Mouse (Mus musculus): Measurements from ENCODE around the gene Calm1.
A peak's percentile ranks its signal among the peaks of the same experiment; 100 is the strongest.
"Not testable (repeated sequence)": the region's sequence is repeated elsewhere in the genome, so short reads cannot be mapped to it uniquely, and the experiment has no call there.

The Calm1 gene

DNA sequence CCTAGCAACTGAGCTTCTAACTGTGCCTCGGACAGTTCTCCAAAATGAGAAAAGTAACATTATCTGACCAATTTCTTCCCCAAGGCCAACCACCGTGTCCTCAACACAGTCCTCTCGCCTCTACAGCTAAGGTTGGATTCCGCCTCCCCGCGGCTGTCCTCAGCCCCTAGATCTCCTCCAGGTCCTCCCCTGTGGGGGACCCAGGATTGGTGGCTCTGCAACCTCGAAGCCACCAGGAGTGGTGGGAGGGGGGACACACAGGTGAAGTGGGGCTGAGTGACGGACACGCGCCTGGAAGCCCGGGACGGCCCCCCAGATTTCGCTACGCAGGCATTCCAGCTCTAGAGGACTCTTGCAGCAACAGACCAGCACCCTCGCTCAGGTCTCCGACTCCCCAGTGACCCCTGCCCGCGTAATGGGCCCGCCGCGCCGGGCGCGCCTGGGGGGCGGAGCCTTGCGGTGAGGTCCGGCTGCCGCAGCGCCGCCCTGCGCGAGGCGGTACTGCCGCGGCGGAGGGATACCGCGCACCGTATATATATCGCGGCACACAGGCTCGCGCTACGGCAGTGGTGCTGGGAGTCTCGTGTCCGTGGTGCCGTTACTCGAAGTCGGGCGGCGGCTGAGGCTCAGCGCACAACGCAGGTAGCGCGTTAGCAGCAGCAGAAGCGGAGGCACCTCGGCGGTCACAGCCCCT is at the start of gene Calm1:
Calm1 (plus strand) TSS at position 469 of the 694 bp plus-strand sequence.
- DNase-seq (ENCODE audit: extremely low read depth, low read depth, low spot score): no peak

DNA sequence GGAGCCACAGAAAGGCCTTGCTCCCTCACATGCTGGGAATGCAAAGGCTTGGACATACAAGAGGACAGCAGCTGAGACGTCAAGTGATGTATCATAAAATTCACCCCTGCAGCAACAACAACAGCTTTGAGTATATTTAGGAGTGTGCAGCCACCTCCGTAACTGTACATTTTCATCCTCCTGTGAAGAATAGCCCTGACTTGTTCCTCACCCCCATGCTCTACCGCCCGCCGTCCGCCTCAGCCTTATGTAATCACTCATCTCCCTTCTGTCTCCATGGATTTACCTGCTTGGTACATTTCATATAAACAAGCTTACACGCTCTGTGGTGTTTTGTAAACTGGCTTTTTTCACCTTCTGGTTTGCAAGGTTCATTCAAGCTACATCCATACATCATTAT is 46.8 kb upstream of the Calm1 start:
- no peak for DNase-seq (ENCODE audit: extremely low read depth, low read depth, low spot score)

DNA sequence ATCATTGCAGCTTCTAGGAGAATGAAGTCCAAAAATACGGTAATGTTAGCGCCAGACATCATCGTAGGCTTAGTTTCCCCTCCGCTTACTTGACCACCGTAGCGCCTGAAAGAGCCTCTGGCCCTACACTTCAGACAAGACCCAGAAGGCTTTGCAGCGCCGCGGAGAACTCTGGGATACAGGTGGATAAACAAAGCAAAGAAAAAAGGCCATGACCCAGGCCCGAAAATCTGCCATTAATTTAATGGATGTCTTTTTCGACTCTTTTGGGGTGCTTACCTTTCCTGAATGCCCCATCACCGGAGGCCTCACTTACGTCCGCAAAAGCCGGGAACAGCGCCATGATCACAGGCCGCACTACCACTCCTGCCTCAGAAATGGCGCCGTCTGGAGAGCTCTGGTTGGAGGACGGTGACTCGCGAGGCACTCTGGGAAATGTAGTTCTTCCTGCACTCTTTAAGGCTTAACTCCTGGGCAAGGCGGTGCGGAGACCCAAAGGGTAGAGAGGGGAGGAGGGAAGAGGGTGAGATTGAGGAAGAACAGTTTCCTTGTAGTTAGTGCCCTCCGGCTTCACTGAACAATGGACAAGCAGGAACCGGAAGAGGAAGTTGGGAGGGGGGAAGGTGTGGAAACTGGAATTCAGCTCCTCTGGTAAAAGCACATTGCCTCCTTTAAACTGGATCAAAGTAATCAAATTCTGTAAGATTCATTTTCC is 39.8 kb upstream of the Calm1 start, which contains the start of gene Nrde2:
Nrde2 (minus strand) TSS at position 393 of the 715 bp plus-strand sequence.
- peak; percentile 51 for DNase-seq (ENCODE audit: extremely low read depth, low read depth, low spot score)

DNA sequence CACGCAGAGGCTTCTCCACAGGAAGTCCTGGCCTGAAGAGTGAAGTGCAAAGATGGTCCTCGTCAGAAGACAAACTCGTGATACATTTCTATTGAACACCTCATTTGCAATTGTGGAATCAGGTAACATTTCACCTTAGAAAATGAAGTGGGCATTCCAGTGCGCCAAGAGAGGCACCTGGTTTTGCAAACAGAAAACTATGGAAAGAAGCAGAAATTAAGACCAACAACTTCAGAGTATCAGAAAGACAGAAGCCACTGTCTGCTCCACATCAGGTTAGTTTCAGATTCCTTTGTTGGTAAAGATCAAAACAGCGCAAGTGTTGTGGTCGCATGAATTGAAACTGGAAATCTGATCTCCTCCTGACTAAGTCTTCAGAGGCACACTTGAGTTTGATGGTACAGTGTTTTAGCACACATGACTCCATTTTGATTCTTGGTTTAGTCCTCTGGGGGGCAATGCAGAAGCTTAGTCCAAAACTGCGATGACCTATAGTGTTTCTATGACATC is 34.2 kb upstream of the Calm1 start:
- no peak for DNase-seq (ENCODE audit: extremely low read depth, low read depth, low spot score)

DNA sequence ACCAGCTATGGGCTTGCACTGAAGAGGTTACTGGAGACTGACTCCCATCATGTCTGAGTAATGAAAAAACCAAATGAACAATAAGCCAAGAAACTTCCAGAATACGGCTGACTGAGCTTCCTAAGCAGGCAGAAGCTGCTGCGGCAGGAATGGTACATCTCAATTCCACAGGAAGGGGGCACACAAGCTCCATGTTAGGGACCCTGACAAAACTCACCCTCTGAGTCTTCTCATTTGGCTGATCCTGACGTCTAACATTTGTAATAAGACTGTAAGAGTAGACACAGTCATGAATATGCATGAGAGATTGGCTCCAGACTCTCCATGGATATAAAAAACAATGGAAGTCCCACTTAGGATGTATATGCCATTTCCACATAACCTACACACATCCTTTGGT is 33.1 kb upstream of the Calm1 start:
- no peak for DNase-seq (ENCODE audit: extremely low read depth, low read depth, low spot score)

DNA sequence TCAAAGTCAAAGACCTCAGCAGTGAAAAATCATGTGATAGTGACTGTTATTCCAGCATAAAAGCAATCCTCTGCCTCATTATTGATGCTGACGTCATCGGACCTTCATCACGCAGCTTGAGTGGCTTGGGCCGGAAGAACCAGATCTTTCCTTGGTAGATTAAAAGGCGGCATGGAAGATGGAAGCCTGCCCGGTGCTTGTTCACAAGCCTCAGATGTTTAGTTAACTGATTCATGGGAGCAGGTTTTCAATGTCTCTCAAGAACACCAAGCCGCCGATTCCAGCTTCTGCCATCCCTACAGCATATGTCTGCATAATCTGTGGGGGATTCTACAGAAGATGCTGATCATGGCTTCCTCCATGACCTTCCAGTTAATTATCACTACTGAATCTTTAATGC is 32.3 kb upstream of the Calm1 start:
- DNase-seq (ENCODE audit: extremely low read depth, low read depth, low spot score): no peak

DNA sequence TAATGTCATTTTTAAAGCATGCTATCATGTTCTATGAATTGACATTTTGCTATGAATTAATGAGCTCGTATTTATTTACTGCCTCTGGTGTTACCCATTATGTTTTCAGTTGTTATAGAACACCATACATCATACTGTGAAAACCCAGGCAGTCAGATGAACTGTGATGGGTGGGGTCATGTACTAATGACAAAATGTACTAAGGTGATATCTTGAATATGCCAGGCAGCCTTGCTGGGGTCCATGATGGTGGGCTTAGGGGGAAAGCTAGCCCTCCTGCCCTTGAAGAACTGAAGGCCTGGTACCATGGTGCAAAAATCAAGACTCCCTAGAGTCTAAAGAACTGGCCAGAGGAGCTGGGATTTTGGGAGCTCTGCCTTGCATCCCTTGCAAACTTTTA is 31.7 kb upstream of the Calm1 start:
- no peak for DNase-seq (ENCODE audit: extremely low read depth, low read depth, low spot score)

DNA sequence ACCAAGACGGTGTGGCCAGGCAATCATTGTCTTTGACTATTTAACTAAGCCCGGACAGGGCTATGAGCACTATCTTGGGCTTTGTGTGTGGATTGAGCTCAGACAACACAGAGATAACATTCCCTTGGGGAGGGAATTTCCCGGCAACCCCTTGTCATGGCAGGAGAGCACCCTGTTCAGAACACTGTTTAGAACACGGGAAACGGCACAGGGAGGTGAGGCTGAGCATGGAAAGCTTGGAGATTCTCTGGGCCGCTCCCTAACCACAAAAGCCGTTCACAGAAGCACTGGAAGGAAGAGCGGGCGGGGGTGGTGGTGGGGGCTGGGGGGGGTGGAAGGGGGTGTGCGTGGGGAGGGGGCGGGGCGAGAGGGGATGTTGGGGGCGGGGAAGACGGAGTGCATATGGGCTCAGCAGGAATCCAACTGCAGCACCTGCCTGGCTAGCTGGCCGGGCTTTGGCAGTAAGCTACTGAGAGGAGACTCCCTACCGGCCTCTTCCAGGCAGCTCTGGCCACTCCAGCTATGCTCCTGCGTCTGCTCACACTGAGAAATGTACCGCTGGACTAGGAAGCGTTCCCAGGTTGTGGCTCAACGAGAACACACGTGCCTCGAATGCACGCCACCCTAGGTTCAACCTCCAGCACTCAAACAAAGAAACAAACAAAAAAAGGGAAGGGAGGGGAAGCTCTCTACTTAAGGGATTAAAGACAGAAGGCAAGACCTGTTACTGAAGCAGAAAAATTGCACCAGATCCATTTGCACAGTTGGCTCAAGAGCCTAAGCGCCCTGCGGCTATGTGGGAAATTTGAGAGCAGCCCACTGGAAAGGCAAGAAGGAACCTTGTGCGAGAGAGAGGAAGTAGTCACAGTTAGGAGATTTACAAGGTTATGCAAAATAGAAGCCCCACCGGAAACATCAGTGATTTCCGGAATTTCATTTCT is 31.0 kb upstream of the Calm1 start:
- no peak for DNase-seq (ENCODE audit: extremely low read depth, low read depth, low spot score)

DNA sequence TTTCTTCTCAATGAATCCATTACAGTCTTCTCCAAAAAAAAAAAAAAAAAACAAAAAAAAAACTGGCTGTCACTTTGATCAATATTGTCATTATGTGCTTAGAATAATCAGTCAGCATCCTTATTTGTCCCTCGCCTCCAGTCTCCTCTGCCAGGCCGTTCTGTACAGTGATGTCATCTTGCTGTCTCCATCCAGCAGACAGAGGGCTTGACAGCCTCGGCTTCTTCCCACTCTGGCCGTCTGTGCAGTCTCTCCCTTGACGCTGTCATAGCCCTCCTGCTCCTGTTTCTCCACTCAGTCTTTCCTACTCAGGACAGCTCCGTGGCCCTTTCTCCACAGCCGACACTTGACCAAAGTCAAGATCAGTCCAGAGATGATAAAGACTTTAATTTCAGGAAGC is 26.8 kb upstream of the Calm1 start:
- no peak for DNase-seq (ENCODE audit: extremely low read depth, low read depth, low spot score)

DNA sequence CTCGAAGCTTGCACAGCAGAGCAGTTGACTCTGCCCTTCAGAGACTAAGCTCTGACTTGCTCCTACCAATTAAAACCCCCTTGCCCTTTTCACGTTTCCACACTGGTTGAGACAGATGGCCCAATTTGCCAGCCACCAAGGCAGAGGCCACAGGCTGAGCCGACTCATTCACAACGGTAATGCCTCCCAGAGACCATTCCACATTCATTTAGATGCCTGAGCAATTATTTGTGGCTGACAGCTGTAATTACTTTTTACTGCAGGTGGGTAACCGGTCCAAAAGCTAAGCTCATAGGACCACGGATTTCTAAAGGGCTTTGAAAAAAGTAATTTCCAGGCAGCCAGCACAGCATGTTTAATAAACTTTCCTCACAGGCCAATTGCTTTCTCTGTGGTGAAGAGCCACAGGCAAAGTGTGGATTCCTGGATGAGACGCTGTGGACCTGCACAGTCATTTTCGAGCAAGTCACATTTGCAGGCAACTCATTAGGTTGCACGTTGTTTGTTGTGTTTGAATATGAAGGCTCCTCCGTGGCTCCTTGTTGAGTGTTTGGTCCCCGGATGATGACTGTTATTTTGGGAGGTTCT is 22.7 kb upstream of the Calm1 start:
- DNase-seq (ENCODE audit: extremely low read depth, low read depth, low spot score): no peak

DNA sequence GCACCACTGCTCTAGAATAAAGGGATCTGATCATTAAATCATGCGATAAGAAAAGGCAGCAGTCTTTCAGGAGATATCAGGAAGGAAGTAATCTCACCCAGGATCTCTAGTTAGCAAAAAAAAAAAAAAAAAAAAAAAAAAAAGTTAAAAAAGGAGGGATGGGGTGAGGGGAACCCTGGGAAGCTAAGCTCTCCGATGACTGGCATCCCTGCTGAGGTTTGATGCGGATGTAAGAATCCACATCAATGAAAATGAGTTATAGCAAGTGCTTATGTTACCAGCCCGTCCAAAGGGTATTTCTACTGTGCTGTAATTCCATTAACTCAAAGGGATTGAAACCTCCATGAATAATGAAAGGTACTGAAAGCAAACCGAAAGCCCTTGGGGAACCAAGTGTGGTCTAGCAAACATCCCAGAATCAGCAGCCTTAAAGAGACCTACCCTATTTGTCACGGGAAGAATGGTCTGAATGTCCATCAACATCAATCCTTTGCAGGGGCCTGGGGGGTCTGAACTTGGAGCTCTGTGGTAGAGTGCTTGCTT is 20.3 kb upstream of the Calm1 start:
- DNase-seq (ENCODE audit: extremely low read depth, low read depth, low spot score): no peak

DNA sequence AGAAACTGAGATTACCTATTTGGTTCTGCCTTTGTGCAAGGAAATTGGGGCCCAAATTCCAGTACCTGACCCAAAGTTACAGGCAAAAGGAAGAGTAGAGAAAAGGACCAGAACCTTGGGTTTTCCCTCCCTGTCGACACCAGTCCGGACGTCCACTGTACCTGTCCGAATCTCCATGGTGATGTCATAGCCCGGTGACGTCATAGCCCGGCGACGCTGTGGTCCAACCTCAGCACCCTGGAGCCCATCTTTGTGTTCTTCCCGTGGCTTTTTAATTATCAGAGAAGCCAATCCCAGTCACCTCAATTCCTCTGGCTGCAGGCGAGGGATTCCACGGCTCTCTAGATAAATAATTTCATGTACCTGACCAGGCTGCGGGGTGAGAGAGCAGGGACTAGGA is 18.4 kb upstream of the Calm1 start:
- DNase-seq (ENCODE audit: extremely low read depth, low read depth, low spot score): no peak

DNA sequence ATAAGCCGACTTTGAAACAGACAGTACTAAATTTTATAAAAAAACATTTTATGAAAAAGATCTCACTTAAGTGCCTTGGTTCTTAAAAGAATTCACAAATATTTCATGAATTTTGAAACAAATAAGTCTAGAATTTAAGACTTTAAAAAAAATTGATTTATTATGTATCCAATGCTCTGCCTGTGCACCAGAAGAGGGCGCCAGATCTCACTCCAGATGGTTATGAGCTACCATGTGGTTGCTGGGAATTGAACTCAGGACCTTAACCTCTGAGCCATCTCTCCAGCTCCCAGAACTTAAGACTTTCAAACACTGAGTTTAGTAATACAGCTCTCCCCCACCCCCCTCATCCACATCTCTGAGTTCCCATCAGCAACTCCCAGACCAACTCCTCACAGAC is 16.6 kb upstream of the Calm1 start:
- DNase-seq (ENCODE audit: extremely low read depth, low read depth, low spot score): no peak

DNA sequence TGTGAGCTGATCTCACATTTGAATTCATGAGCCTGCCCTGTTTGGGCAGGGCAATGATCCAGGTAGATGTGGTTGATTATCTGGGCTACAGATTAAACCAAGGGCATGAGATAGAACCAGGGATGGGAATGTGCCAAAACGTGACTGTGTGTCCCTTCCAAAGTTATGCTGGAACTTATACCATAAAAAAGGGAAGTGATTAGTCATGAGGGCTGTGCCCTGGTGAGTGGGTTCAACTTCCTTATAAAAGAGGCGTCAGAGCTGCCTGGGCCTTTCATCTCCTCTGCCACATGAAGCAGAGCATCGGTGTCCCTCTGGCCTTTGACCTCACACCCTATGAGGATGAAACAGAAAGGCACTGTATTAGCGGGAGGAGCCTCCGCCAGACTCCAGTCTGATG is 15.3 kb upstream of the Calm1 start:
- DNase-seq (ENCODE audit: extremely low read depth, low read depth, low spot score): no peak

DNA sequence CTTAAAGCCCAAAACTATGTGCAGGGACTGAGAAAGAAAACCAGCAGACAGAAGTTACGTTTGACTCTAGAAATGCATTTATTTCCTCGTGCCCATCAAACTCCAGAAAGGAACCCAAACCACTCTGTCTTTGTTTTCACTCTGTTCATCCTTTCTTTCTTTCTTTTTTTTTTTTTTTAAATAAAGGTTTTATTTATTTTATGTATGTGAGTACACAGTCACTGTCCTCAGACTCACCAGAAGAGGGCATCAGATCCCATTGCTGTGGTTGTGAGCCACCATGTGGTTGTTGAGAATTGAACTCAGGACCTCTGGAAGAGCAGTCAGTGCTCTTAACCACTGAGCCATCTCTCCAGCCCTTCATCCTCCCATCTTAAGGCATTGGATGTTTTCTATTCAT is 14.3 kb upstream of the Calm1 start:
- not testable (repeated sequence) for DNase-seq (ENCODE audit: extremely low read depth, low read depth, low spot score)

DNA sequence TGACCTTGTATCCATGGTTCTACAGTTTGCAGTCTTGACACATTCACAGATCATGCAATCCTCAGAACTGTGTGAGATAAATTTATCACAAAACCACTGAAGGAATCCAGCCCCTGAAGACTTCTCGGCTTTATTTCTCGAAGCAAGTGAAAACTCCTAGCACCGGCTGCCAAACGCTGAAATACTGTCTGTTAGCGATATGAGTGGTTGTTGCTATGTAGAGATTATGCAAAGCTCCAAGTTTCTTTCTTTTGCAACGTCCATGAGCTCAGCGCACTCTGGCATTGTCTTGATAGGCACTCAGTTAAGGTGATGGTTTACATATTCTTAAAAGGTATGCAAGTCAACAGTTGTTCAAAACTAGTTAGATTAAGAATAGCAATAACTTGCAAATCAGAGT is 13.3 kb upstream of the Calm1 start:
- DNase-seq (ENCODE audit: extremely low read depth, low read depth, low spot score): no peak

DNA sequence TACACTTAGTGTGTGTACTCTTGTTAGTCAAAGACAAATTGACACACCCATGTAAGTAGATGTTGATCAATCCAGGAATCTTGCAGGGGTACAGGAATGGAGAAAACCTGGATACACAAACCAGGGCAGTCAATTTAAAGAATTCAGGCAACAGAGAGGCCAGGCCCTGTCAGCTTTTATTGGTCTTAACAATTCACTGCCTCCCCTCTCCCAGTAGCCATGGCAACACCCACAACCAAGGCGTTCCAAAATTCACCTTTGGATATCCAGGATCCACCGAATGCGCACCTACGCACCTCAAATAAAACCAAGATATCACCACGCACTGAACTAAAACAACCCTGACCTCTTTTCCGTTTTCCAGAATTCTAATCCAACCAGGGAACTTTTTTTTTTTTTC is 12.9 kb upstream of the Calm1 start:
- DNase-seq (ENCODE audit: extremely low read depth, low read depth, low spot score): no peak

DNA sequence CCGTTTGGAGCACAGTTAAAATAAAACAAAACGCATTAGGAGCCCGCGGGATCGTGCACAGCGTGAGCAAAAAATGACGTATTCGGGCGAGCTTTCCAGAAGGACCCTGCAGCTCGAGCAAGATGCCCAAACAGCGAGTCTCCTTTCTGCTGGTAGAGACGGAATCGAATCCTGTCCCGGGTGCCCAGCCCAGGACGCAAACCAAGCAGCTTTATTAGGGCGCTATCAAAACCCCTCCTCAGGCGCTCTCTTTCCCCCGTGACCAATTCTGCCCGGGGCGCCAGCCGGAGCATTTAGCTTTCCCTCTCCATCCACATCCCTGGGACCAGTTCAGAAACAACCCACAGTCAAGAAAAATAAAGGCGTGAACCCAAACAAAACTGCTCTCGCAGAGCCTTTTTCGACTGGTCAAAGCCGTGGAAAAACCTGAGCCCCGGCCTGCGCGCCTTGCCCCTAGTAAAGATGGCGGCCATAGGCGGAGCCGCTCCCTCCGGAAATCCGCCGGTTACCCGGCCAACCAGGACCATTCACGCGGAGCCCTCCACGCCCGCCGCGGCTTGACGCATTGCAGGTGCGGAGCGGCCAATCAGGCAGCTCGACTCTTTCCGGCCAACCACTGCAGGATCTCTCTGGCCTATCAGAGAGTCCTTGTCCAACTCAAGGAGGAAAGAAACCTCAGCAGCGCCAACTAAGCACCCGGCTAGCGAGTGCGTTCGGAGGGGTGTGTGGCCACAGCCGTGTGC is 12.1 kb upstream of the Calm1 start:
- DNase-seq (ENCODE audit: extremely low read depth, low read depth, low spot score): peak; percentile 89

DNA sequence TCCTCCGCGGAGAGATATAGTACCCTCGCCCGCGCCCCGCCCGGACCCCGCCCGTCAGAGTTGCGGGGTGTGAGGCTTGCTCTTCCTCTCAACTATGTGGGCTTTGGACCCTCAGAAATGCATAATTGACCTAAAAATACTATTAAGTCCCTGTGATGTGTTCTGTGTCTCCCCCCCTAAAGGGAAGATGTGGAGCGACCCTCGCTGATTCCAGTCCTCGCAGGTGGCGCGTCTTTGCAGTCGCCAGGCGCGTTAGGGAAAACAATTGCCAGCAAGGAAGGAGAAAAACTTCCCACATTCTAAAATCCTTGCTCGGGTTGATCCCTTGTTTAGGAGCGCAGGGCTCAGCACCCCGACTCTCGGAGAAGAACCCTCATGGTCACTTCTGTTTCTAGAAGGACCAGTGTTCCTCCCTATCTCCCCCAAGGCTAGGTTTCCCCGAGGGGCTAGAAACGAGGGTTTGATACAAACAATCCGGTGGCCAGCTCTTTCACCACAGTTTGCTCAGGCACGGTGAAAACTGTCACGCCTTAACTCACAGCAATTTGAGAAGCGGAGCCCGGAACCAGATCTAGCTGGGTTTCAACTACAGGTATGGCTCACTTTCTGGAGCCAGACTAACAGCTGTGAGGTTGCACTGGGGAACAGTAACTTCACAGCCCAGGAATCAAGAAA is 11.3 kb upstream of the Calm1 start:
- DNase-seq (ENCODE audit: extremely low read depth, low read depth, low spot score): no peak
